Mouse (Mus musculus) adrenal gland, postnatal 14 days (tissue): ENCODE data around the gene Mcu. TPM values are rescaled to one million over a fixed set of nuclear protein-coding genes. Genes with fewer than 3 reads are reported as not detected.

Source experiments
- DNase-seq: peaks from one replicate; pipeline ENCODE4 v3.0.0; 2021; ENCODE audit warnings: mixed read lengths
- total RNA-seq: library from RNA; stranded (reverse); gene quantifications from 2 replicates; pipeline ENCODE4 v1.2.3, GENCODE M21; 2021

Gene Mcu
- total RNA-seq, 1 experiment from 2014 or later = 33.6 TPM

DNA sequence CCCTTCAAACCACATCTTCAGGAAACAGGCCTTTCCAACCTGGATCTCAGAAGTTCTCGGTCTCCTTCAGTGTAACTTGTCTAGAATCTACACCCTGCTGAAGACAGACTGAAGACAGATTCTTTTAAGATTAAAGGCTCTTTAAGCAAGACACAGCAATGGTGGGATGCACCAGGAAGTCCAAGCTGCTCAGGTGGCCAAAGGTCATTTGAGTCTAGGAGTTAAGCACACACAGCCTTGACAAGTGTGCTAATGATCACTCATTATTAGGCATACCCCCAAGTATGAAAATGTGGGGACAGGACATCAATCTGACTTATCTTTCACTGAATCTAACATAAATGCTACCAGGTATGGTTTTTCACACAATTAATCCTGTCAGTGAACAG, 47.0 kb downstream of the Mcu start:
- DNase-seq = no peak

DNA sequence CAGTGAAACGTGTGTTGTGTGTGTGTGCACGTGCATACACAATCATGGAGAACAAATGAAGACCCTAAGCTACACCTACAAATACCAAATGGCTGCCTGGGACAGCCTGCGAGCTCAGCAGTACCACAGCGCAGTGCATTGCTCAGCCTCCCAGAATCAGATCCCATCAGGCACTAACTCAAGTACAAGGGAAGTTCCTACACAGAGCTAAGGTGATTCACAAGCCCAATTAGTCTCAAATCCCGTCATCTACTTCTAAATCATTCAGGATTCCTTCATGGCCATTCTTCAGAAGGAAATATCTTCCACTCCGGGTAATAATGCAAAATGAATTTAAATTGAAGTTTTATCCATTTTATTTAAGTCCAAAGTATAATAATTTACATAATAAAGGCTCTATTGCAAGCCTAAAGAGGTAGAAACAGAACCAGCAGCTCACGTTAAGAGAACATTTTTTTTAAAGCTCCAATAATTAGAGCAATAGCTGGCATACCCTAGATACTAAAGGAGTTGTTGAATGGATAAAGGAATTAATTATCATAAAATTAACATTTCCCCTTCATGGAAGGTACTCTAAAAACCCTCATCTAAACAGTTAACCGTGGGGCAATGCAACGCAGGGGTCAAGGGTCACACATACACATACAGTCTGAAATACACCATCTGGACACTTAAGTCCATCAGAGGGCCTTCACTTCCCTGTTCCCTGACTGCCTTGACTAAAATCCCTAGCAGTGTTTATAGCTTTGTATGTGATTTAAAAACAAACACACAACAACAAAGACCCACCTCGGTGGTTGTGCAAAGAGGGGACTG, 47.6 kb downstream of the Mcu start:
- DNase-seq = no peak

GRCm38 (mm10) chr10:59566968-59567367, 49.5 kb downstream of the Mcu start:
- DNase-seq = no peak

- DNase-seq = no peak
Measured at GRCm38 (mm10) chr10:59565995-59566410, 50.5 kb downstream of the Mcu start.

DNA sequence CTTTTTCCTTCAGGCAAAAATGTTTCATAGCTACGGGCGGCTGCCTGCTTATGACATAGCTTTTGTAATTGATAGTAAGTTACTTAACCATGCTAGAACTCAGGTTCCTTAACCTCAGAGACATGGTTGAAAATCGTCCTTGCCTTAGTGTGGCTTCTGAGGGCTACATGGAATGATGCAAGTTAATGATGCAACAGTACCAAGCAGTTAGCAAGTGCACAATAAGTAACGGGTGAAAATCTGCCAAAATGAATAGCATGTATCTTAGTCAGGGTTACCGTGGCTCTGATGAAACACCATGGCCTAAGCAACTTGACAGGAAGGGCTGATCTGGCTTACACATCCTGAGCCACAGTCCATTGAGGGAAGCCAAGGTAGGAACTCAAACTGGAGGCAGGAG, 51.9 kb downstream of the Mcu start:
- no peak for DNase-seq

GRCm38 (mm10) chr10:59562511-59562910, 54.0 kb downstream of the Mcu start:
- no peak for DNase-seq

GRCm38 (mm10) chr10:59560126-59560525, 56.4 kb downstream of the Mcu start:
- no peak for DNase-seq

DNA sequence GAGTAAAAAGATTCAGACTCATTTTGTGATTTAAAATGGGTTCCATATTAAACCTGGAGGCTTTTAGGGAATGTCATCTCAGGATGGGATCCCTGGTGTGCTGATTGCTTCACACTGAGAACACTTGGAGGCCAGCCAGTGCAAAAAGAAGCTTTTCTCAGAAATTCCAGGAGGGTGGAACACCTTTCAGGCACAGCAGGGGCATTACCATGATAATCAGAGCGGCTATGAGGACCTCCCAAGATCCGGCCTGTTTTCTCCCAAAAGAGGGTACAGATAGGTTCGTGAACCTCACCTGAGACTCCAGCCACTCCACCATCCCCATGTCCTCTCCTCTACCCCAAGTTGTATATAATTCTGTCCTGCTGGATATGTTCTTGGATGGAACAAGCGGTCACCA, 57.9 kb downstream of the Mcu start:
- no peak for DNase-seq

- DNase-seq = no peak
Measured at GRCm38 (mm10) chr10:59558164-59558563, 58.3 kb downstream of the Mcu start.

GRCm38 (mm10) chr10:59556541-59556940, 60.0 kb downstream of the Mcu start:
- DNase-seq = no peak

DNA sequence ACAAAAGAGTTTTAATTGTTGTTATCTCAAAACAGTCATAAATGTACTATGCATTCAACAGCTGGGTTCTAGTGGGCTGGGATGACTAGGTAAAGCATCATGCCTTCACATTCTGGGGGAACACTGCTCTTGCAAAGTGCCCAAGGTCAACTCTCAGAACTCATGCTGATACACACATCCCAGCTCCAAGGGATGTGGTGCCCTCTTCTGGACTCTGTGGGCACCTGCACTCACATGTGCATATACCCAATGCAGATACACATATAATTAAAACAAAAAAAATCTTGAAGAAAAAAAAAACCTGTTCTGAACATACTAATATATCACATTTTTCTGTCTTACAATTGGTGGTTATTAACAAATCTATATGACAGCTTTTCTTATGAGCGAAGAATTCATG, 62.2 kb downstream of the Mcu start:
- no peak for DNase-seq

GRCm38 (mm10) chr10:59552456-59552855, 64.0 kb downstream of the Mcu start:
- DNase-seq = no peak

DNA sequence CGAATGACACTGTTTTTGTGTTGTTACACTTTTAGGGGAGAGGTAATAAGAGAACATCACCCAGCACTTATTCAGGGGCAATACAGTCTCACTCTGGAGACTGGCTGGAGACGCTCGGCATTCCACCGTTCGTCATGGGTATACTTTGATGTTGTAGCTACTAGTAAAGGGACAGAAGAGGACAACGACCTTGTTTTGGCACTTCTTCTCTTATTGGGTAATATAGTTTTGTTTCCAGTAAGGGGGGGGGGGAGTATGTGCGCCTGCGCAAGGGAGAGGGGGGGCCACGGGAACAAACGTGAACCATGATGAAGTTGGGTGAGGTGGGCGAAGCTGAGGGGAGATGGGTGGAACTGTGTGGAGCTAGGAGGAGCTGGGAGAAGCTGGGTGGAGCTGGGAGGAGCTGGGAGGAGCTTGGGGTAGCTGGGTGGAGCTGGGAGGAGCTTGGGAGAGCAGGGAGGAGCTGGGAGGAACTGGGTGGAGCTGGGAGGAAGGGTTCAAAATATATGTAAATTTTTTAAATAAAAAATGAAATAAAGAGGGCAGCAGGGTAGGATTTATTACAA, 67.6 kb downstream of the Mcu start:
- DNase-seq = peak; percentile 57

DNA sequence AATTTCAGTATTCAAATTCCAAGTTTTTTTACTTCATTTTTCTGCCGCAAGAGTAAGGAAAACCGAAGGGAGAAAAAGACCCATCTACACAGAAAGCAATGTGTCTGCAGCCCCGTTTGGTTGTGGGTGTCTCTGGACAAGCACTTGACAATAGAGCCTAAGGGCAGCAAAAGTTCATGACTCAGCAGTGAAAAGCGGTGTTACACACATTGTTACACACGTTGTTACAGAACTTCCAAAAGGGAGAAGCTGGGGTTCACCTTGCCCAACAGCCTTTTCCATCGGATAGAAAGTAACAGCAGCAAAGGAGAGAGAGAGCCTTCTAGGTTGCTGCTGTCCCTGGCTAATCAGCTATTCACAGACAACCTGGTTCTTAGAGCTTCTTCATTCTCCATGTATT, 68.3 kb downstream of the Mcu start:
- DNase-seq = no peak

GRCm38 (mm10) chr10:59547426-59547825, 69.1 kb downstream of the Mcu start:
- no peak for DNase-seq

- no peak for DNase-seq
Measured at GRCm38 (mm10) chr10:59545169-59545568, 71.3 kb downstream of the Mcu start.

DNA sequence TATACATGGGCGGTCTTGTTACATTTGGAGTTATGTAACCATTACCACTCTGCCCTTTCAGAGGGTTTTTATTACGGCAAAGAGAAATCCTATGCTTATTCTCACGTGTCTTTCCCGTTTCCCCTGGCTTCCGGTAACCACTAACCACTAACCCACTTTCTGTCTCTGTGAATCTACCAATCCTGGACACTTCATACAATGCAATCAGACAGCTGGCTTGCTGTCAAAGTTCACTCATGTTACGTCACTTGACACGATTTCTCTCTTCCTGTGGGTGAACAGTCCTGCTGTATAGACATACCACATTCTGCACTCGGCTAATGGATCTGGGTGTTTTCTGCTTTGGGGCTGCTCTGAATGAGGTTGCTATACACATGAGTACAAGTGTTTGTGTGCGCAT, 73.1 kb downstream of the Mcu start:
- no peak for DNase-seq

DNA sequence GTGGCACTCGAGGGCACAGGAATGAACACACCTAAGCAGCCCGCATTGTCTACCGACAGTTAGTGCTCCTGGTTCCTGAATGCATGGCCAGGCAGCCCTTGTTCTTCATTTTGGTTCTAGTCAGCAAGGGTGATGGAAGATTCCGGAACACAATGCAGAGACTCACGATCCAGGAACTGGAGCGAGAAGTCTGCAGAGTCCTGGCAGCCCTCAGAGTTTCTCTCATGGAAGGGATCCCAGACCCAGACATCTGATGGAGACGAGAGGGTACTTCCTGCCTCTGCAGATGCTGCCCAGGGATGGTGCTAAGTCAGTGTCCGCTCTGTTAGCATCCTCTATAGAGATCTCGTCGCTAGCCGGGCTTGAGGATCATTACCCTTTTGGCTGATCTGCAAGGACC, 75.0 kb downstream of the Mcu start:
- no peak for DNase-seq

- DNase-seq = no peak
Measured at GRCm38 (mm10) chr10:59540596-59540995, 75.9 kb downstream of the Mcu start.

DNA sequence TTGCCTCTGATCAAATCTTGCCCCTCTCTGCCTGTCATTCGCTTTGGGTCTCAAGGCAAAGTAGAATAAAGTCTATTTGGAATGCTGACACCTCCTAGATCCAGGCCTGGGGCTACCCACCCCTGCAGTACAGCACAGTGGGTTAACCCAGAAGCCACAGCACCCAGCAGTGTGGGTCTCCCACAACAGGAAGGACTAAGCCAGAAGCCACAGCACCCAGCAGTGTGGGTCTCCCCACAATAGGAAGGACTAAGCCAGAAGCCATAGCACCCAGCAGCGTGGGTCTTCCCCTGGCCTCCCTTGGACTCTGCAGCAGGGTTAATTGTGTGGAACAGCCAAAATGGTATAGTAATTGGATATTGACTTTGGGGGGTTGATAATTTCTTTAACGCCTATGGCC, 76.4 kb downstream of the Mcu start:
- DNase-seq = no peak

- peak; percentile 86 for DNase-seq
Measured at GRCm38 (mm10) chr10:59539533-59539875, 77.0 kb downstream of the Mcu start.

- peak; percentile 78 for DNase-seq
Measured at GRCm38 (mm10) chr10:59538767-59539532, 77.5 kb downstream of the Mcu start.

GRCm38 (mm10) chr10:59538063-59538462, 78.4 kb downstream of the Mcu start:
- no peak for DNase-seq

DNA sequence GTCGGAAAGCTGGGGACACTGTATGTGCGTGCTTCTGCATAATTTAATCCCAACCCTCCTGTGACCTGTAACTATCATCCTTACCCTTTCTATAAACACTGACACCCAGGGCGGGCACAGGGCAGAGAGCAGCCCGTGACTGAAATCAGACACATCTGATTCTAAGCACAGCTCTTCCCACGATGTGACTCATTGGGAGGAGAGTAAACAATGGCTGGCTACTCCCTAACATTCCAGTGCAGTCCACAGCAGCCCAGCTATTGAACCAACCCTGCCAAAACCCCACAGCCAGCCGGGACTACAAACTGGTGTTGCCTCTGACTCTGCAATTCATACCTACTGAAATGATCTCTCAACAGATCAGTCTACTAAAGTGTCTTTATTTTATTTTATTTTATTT, 78.9 kb downstream of the Mcu start:
- no peak for DNase-seq
